Mouse (Mus musculus): ENCODE measurements at regions not wholly inside any gene's neighbourhood (a gene's known extent, or its start where the extent isn't known, plus 50 kb on each side); places are given as distances from the start of the nearest gene placed in this dataset.
"Not testable (repeated sequence)": the region's sequence is repeated elsewhere in the genome, so short reads cannot be mapped to it uniquely, and the experiment has no call there.

GRCm38 (mm10) chr2:95433996-95434395 lies 884.0 kb upstream of the Lrrc4c start:
- WGBS: 68% methylated on average over 1 of the region's 1 CpGs
- not testable (repeated sequence) for H3K27me3 ChIP-seq, H3K4me1 ChIP-seq

GRCm38 (mm10) chr2:95440957-95441356 lies 877.0 kb upstream of the Lrrc4c start:
- H3K9ac ChIP-seq: no peak overlapping the region
- no peaks in the 10 kb centered on the region for H3K27me3 ChIP-seq
- H3K4me3 ChIP-seq: no peak overlapping the region
- H3K9me3 ChIP-seq (replicated peaks): no peaks in the 10 kb centered on the region
- H3K36me3 ChIP-seq: no peaks in the 10 kb centered on the region
- no peaks in the 10 kb centered on the region for H3K4me1 ChIP-seq
- no peak overlapping the region for H3K27ac ChIP-seq
- no peak for ATAC-seq (ENCODE audit: low FRiP score)
- no peak overlapping the region for H3K4me2 ChIP-seq (replicated peaks)

More at GRCm38 (mm10) chr2:95433996-95434395, 884.0 kb upstream of the Lrrc4c start:
- not testable (repeated sequence) for H3K4me3 ChIP-seq; H3K9me3 ChIP-seq (replicated peaks); ATAC-seq (ENCODE audit: low FRiP score); H3K4me2 ChIP-seq (replicated peaks); H3K9ac ChIP-seq; H3K36me3 ChIP-seq; H3K27ac ChIP-seq

GRCm38 (mm10) chr2:95443245-95443799 lies 874.6 kb upstream of the Lrrc4c start:
- ATAC-seq (ENCODE audit: low FRiP score): 0 out of 2 replicates have a peak, but pooled peaks have one; percentile 48
- Histone ChIP-seq H3K4me2 (replicated peaks) (no peak overlapping the region), H3K9ac (no peak overlapping the region), H3K9me3 (replicated peaks) (no peaks in the 10 kb centered on the region), H3K36me3 (no peaks in the 10 kb centered on the region), H3K27ac (no peak overlapping the region), H3K4me1 (no peaks in the 10 kb centered on the region), H3K4me3 (no peak overlapping the region), H3K27me3 (no peaks in the 10 kb centered on the region)
- 65% methylated on average over 2 of the region's 2 CpGs for WGBS

GRCm38 (mm10) chr2:95448897-95449296 lies 869.1 kb upstream of the Lrrc4c start:
- Histone ChIP-seq H3K27me3 (no peaks in the 10 kb centered on the region), H3K4me3 (no peak overlapping the region), H3K9ac (no peak overlapping the region), H3K9me3 (replicated peaks) (no peaks in the 10 kb centered on the region), H3K4me1 (no peaks in the 10 kb centered on the region), H3K4me2 (replicated peaks) (no peak overlapping the region), H3K27ac (no peak overlapping the region), H3K36me3 (no peaks in the 10 kb centered on the region)
- 4% methylated on average over 1 of the region's 1 CpGs for WGBS
- peak; percentile 61; the same call in 1 of the 2 replicates for ATAC-seq (ENCODE audit: low FRiP score)

GRCm38 (mm10) chr2:95479827-95480226 lies 838.1 kb upstream of the Lrrc4c start:
- no peak for ATAC-seq (ENCODE audit: low FRiP score)
- no peak overlapping the region for H3K9ac ChIP-seq

GRCm38 (mm10) chr2:95483397-95483796 lies 834.6 kb upstream of the Lrrc4c start:
- ATAC-seq (ENCODE audit: low FRiP score): no peak
- Histone ChIP-seq H3K9ac (no peak overlapping the region), H3K4me2 (replicated peaks) (no peak overlapping the region), H3K36me3 (no peaks in the 10 kb centered on the region), H3K4me1 (no peaks in the 10 kb centered on the region), H3K4me3 (no peak overlapping the region), H3K9me3 (replicated peaks) (no peaks in the 10 kb centered on the region), H3K27ac (no peak overlapping the region), H3K27me3 (no peaks in the 10 kb centered on the region)
- 93% methylated on average over 2 of the region's 2 CpGs for WGBS

More at GRCm38 (mm10) chr2:95479827-95480226, 838.1 kb upstream of the Lrrc4c start:
- Histone ChIP-seq H3K36me3 (no peaks in the 10 kb centered on the region), H3K9me3 (replicated peaks) (no peaks in the 10 kb centered on the region), H3K27ac (no peak overlapping the region), H3K4me2 (replicated peaks) (no peak overlapping the region), H3K4me1 (no peaks in the 10 kb centered on the region), H3K4me3 (no peak overlapping the region), H3K27me3 (no peaks in the 10 kb centered on the region)
- 89% methylated on average over 5 of the region's 5 CpGs for WGBS

- ATAC-seq (ENCODE audit: low FRiP score): no peak
- Histone ChIP-seq H3K9me3 (replicated peaks) (no peaks in the 10 kb centered on the region), H3K36me3 (no peaks in the 10 kb centered on the region), H3K4me1 (no peaks in the 10 kb centered on the region), H3K27ac (no peak overlapping the region), H3K9ac (no peak overlapping the region), H3K4me3 (no peak overlapping the region), H3K4me2 (replicated peaks) (no peak overlapping the region), H3K27me3 (no peaks in the 10 kb centered on the region)
- WGBS: 96% methylated on average over 3 of the region's 3 CpGs
Observed at GRCm38 (mm10) chr2:95487580-95488135, 830.3 kb upstream of the Lrrc4c start.

- Histone ChIP-seq H3K9me3 (replicated peaks) (no peaks in the 10 kb centered on the region), H3K9ac (no peak overlapping the region), H3K4me2 (replicated peaks) (no peak overlapping the region), H3K4me3 (no peak overlapping the region), H3K27ac (no peak overlapping the region), H3K4me1 (no peaks in the 10 kb centered on the region), H3K36me3 (no peaks in the 10 kb centered on the region), H3K27me3 (no peaks in the 10 kb centered on the region)
- WGBS: 88% methylated on average over 2 of the region's 2 CpGs
- ATAC-seq (ENCODE audit: low FRiP score): no peak
Observed at GRCm38 (mm10) chr2:95494026-95494697, 823.8 kb upstream of the Lrrc4c start.

GRCm38 (mm10) chr2:95494698-95495088 lies 823.3 kb upstream of the Lrrc4c start:
- Histone ChIP-seq H3K4me3 (no peak overlapping the region), H3K4me2 (replicated peaks) (no peak overlapping the region), H3K27me3 (no peaks in the 10 kb centered on the region), H3K4me1 (no peaks in the 10 kb centered on the region), H3K9ac (no peak overlapping the region), H3K27ac (no peak overlapping the region), H3K36me3 (no peaks in the 10 kb centered on the region), H3K9me3 (replicated peaks) (no peaks in the 10 kb centered on the region)
- no peak for ATAC-seq (ENCODE audit: low FRiP score)
- WGBS: 44% methylated on average over 4 of the region's 4 CpGs

- no peaks in the 10 kb centered on the region for H3K27me3 ChIP-seq
- H3K4me3 ChIP-seq: no peak overlapping the region
- H3K4me2 ChIP-seq (replicated peaks): no peak overlapping the region
- no peaks in the 10 kb centered on the region for H3K9me3 ChIP-seq (replicated peaks)
- H3K36me3 ChIP-seq: no peaks in the 10 kb centered on the region
- no peak for ATAC-seq (ENCODE audit: low FRiP score)
- no peak overlapping the region for H3K27ac ChIP-seq
- H3K4me1 ChIP-seq: no peaks in the 10 kb centered on the region
- H3K9ac ChIP-seq: no peak overlapping the region
Observed at GRCm38 (mm10) chr2:95511286-95511685, 806.7 kb upstream of the Lrrc4c start.

GRCm38 (mm10) chr2:95521624-95522023 lies 796.3 kb upstream of the Lrrc4c start:
- H3K4me2 ChIP-seq (replicated peaks): no peak overlapping the region
- no peaks in the 10 kb centered on the region for H3K4me1 ChIP-seq
- H3K4me3 ChIP-seq: no peak overlapping the region
- H3K9ac ChIP-seq: no peak overlapping the region
- no peak overlapping the region for H3K27ac ChIP-seq
- H3K27me3 ChIP-seq: no peaks in the 10 kb centered on the region
- H3K36me3 ChIP-seq: no peaks in the 10 kb centered on the region
- no peaks in the 10 kb centered on the region for H3K9me3 ChIP-seq (replicated peaks)
- ATAC-seq (ENCODE audit: low FRiP score): no peak

GRCm38 (mm10) chr2:95524590-95525266 lies 793.2 kb upstream of the Lrrc4c start:
- Histone ChIP-seq H3K9me3 (replicated peaks) (no peaks in the 10 kb centered on the region), H3K27ac (no peak overlapping the region), H3K4me3 (no peak overlapping the region), H3K27me3 (no peaks in the 10 kb centered on the region), H3K4me2 (replicated peaks) (no peak overlapping the region), H3K9ac (no peak overlapping the region), H3K36me3 (no peaks in the 10 kb centered on the region), H3K4me1 (no peaks in the 10 kb centered on the region)
- 51% methylated on average over 4 of the region's 4 CpGs for WGBS
- no peak for ATAC-seq (ENCODE audit: low FRiP score)

All from hindbrain, embryonic 12.5 days (tissue).